Mouse (Mus musculus) spleen, postnatal 36 days (tissue): Measurements from ENCODE around the gene Pde11a.

Source experiments
- DNase-seq, 2 experiments: peaks; one replicate each; pipeline ENCODE4 v3.0.0; 2022; ENCODE audit warnings: low spot score in 2 of 2, mixed read lengths in 1 of 2

Gene Pde11a

GRCm38 (mm10) chr2:76185126-76185525 is 153.4 kb downstream of the Pde11a start:
- no peak for DNase-seq

GRCm38 (mm10) chr2:76162822-76163221 is 175.8 kb downstream of the Pde11a start:
- DNase-seq, result no peak

GRCm38 (mm10) chr2:76158973-76159372 is 179.6 kb downstream of the Pde11a start:
- no peak for DNase-seq

- no peak for DNase-seq
Measured at GRCm38 (mm10) chr2:76141136-76141535, 197.4 kb downstream of the Pde11a start.

- DNase-seq, result no peak
Measured at GRCm38 (mm10) chr2:76132983-76133382, 205.6 kb downstream of the Pde11a start.

GRCm38 (mm10) chr2:76129933-76130627 is 208.5 kb downstream of the Pde11a start:
- DNase-seq, result no peak

GRCm38 (mm10) chr2:76129058-76129437 is 209.5 kb downstream of the Pde11a start:
- DNase-seq, result no peak

GRCm38 (mm10) chr2:76128105-76129057 is 210.2 kb downstream of the Pde11a start:
- DNase-seq, result no peak

- DNase-seq, result no peak
Measured at GRCm38 (mm10) chr2:76126651-76127050, 211.9 kb downstream of the Pde11a start.

GRCm38 (mm10) chr2:76124821-76125220 is 213.8 kb downstream of the Pde11a start:
- no peak for DNase-seq

- DNase-seq, result no peak
Measured at GRCm38 (mm10) chr2:76122167-76122566, 216.4 kb downstream of the Pde11a start.

- no peak for DNase-seq
Measured at GRCm38 (mm10) chr2:76119848-76120247, 218.7 kb downstream of the Pde11a start.

GRCm38 (mm10) chr2:76118491-76118890 is 220.1 kb downstream of the Pde11a start:
- DNase-seq, result no peak

GRCm38 (mm10) chr2:76117219-76117618 is 221.4 kb downstream of the Pde11a start:
- no peak for DNase-seq

GRCm38 (mm10) chr2:76115696-76116095 is 222.9 kb downstream of the Pde11a start:
- no peak for DNase-seq

- DNase-seq, result no peak
Measured at GRCm38 (mm10) chr2:76114734-76115133, 223.8 kb downstream of the Pde11a start.

- no peak for DNase-seq
Measured at GRCm38 (mm10) chr2:76109653-76110052, 228.9 kb downstream of the Pde11a start.

- DNase-seq, result no peak
Measured at GRCm38 (mm10) chr2:76101889-76102602, 236.5 kb downstream of the Pde11a start.

GRCm38 (mm10) chr2:76100597-76100996 is 238.0 kb downstream of the Pde11a start:
- DNase-seq, result no peak

- DNase-seq, result no peak
Measured at GRCm38 (mm10) chr2:76099726-76100347, 238.7 kb downstream of the Pde11a start.

- no peak for DNase-seq
Measured at GRCm38 (mm10) chr2:76098381-76098780, 240.2 kb downstream of the Pde11a start.

GRCm38 (mm10) chr2:76097847-76098246 is 240.7 kb downstream of the Pde11a start:
- DNase-seq, result no peak
